Mouse (Mus musculus): ENCODE results near the gene Btf3. TPM values are rescaled to one million over a fixed set of nuclear protein-coding genes. Genes with fewer than 3 reads are reported as not detected.

Btf3 gene
- total RNA-seq, 2 experiments from 2014 or later = 307 to 340 TPM

GRCm38 (mm10) chr13:98280990-98281650 lies 35.7 kb downstream of the Btf3 start:
- DNase-seq = no peak
- intact Hi-C loops (cut with DNase I) = no loop called here

- intact Hi-C loops (cut with DNase I) = no loop called here
- no peak for DNase-seq
These were observed 37.1 kb downstream of the Btf3 start, which contains the start of gene Gm21976 for GRCm38 (mm10) chr13:98279686-98280085. Gene Gm21976, plus strand, starts transcription at chr13:98279887.

GRCm38 (mm10) chr13:98277501-98277900 lies 39.3 kb downstream of the Btf3 start:
- intact Hi-C loops (cut with DNase I) = no loop called here
- no peak for DNase-seq

- intact Hi-C loops (cut with DNase I) = no loop called here
- no peak for DNase-seq
These were observed 40.6 kb downstream of the Btf3 start for GRCm38 (mm10) chr13:98276253-98276652.

GRCm38 (mm10) chr13:98275646-98276045 lies 41.2 kb downstream of the Btf3 start:
- no peak for DNase-seq
- intact Hi-C loops (cut with DNase I) = no loop called here

GRCm38 (mm10) chr13:98274023-98274422 lies 42.8 kb downstream of the Btf3 start:
- intact Hi-C loops (cut with DNase I) = no loop called here
- DNase-seq = no peak

- intact Hi-C loops (cut with DNase I) = no loop called here
- DNase-seq = no peak
These were observed 52.7 kb downstream of the Btf3 start for GRCm38 (mm10) chr13:98264111-98264510.

GRCm38 (mm10) chr13:98263458-98263987 lies 53.3 kb downstream of the Btf3 start:
- intact Hi-C loops (cut with DNase I) = no loop called here
- DNase-seq = no peak

GRCm38 (mm10) chr13:98262636-98263457 lies 54.0 kb downstream of the Btf3 start, which contains the start of the genes Utp15 and Ankra2:
Gene Utp15, minus strand, starts transcription at chr13:98263041.
Gene Ankra2, plus strand, starts transcription at chr13:98263074.
- peak; percentile 98 for DNase-seq
- intact Hi-C loops (cut with DNase I) = no loop called here

Other genes with a start within 250 kb of the Btf3 start
- gene Arhgef28, start 110.6 kb downstream of the Btf3 start, total RNA-seq (2021) = 10 to 100 TPM; 43.8 to 49.9 TPM
- gene Utp15, start 54.0 kb downstream of the Btf3 start, total RNA-seq (2021) = 10 to 100 TPM; 24.5 to 25.9 TPM
- gene Ankra2, start 53.9 kb downstream of the Btf3 start, total RNA-seq (2021) = 10 to 100 TPM; 77.9 to 82.0 TPM
- gene Gm21976, start 37.1 kb downstream of the Btf3 start, total RNA-seq (2021) = not detected
- gene Foxd1, start 37.2 kb upstream of the Btf3 start, total RNA-seq (2021) = 1 to 10 TPM; 2.2 to 2.3 TPM
- gene Gm10320, start 175.0 kb upstream of the Btf3 start, total RNA-seq (2021) = not detected

All from left cerebral cortex, postnatal 4 days (tissue).